Mouse (Mus musculus) stomach, embryonic 15.5 days (tissue): ENCODE results near the gene Relb. TPM values are rescaled to one million over a fixed set of nuclear protein-coding genes. Genes with fewer than 3 reads are reported as not detected.

Experiments used
- ATAC-seq: fragments of 200-750 bp; cut with Nextera tagmentation; 2 replicates; pipeline ENCODE4 v1.8.0; 2017; ENCODE audit warnings: low read depth, moderate number of reproducible peaks, moderate TSS enrichment; ENCODE audit not compliant: insufficient read depth, low FRiP score
- H3K27ac ChIP-seq: fragments of 300-500 bp; sonication (generic); 2 replicates; pipeline ENCODE4 v1.5.1; 2015; ENCODE audit warnings: mild to moderate bottlenecking, inconsistent platforms
- H3K27me3 ChIP-seq: fragments of 300-500 bp; sonication (generic); replicated peaks from 2 replicates; pipeline ENCODE4 v1.6.1; 2015; ENCODE audit warnings: inconsistent platforms
- H3K36me3 ChIP-seq: fragments of 300-500 bp; sonication (generic); 2 replicates; pipeline ENCODE4 v1.6.1; 2015; ENCODE audit warnings: inconsistent platforms
- H3K4me1 ChIP-seq: fragments of 300-500 bp; sonication (generic); 2 replicates; pipeline ENCODE4 v1.6.1; 2015; ENCODE audit warnings: inconsistent platforms
- H3K4me2 ChIP-seq: fragments of 300-500 bp; sonication (generic); 2 replicates; pipeline ENCODE4 v1.6.1; 2015; ENCODE audit warnings: mild to moderate bottlenecking, inconsistent platforms
- H3K4me3 ChIP-seq: fragments of 300-500 bp; sonication (generic); replicated peaks from 2 replicates; pipeline ENCODE4 v1.5.1; 2015; ENCODE audit warnings: inconsistent platforms
- H3K9ac ChIP-seq: fragments of 300-500 bp; sonication (generic); 2 replicates; pipeline ENCODE4 v1.6.1; 2015; ENCODE audit warnings: inconsistent platforms
- H3K9me3 ChIP-seq: fragments of 300-500 bp; sonication (generic); 2 replicates; pipeline ENCODE4 v1.6.1; 2016; ENCODE audit warnings: inconsistent platforms
- WGBS: fragments of 180-500 bp; shearing (Covaris S2); methylation state at CpG from one replicate; pipeline ENCODE4 v1.1.7; 2015; 5-methylcytosine and 5-hydroxymethylcytosine counted together
- polyA plus RNA-seq: library from polyadenylated mRNA; unstranded; fragments of >200 nt; fragmentation: Nextera tagmentation; extraction: Ambion mirVana; gene quantifications from 2 replicates; pipeline ENCODE4 v1.2.1, GENCODE M21; 2015

Gene Relb
- polyA plus RNA-seq, 1 experiment from 2014 or later = 10.1 TPM

DNA sequence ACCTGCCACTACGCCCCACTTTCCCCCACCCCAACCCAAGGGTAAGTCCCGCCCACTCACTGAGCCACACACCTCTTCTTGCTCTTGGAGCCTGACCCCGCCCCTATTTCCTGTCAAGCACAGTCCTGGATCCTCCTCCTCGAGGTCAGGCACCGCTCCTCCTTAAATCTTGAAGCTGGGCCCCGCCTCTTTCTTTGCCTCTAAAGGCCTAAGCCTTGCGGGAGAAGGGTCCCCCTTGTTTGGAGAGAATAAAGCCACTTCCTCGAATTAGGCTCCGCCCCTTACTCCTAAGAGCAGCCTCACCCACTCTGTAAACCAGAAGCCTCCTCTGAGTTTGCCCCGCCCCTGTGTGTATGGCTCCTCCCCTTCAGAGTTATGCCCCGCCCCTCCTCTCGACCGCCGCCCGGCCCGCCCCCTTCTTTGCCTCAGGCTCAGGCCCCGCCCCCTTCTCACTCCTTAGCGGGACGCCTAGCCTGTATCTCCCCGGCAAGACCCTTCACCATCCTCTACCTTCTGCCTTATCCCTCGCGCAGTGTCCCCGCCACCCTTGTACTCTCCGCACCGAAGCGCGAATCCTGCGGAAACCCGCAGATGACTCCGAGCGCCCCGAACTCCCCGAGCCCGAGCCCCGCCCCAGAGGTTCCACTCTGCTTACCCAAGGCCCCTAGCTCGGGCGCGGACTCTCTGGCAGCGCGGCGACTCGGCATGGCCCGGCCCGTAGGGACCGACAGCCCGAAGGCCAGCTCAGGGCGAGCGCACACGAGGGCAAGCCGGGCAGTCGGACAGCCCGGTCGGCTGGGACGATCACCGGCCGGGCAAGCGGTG, 490 bp downstream of the Relb start:
- H3K4me1 ChIP-seq = peaks cover 4% of the 10 kb centered on the region; the same call in 1 of the 2 replicates
- no peaks in the 10 kb centered on the region for H3K27me3 ChIP-seq
- H3K9ac ChIP-seq = peak overlapping the region; percentile 43; the same call in 1 of the 2 replicates
- ATAC-seq = peak; percentile 91
- H3K4me2 ChIP-seq = peak overlapping the region; percentile 95
- H3K9me3 ChIP-seq = no peaks in the 10 kb centered on the region
- WGBS = under 1% methylated on average over 56 of the region's 57 CpGs
- H3K36me3 ChIP-seq = peaks cover 17% of the 10 kb centered on the region
- peak overlapping the region; percentile 89 for H3K4me3 ChIP-seq
- H3K27ac ChIP-seq = peak overlapping the region; percentile 92

DNA sequence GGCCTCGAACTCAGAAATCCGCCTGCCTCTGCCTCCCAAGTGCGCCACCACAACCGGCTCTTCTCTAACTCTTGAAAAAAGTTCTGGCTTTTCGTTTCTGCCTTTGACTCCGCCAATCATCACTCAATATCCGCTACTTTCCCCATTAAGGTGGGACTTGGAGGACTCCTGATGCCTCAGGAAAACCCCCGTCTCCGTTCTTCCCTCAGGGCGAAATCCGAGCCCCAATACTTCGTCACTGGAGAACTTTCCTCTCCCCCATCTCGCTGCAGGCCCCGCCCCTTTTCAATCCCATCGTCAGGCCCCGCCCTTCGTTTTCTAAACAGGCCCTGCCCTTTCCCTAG, 1.1 kb downstream of the Relb start:
- H3K9me3 ChIP-seq = no peaks in the 10 kb centered on the region
- no peak overlapping the region; the same call in 1 of the 2 replicates for H3K9ac ChIP-seq
- peaks cover 4% of the 10 kb centered on the region; the same call in 1 of the 2 replicates for H3K4me1 ChIP-seq
- ATAC-seq = no peak
- H3K27me3 ChIP-seq = no peaks in the 10 kb centered on the region
- H3K36me3 ChIP-seq = peaks cover 11% of the 10 kb centered on the region
- 13% methylated on average over 17 of the region's 17 CpGs for WGBS
- peak overlapping the region; percentile 92 for H3K27ac ChIP-seq
- peak overlapping the region; percentile 95 for H3K4me2 ChIP-seq
- peak overlapping the region; percentile 89 for H3K4me3 ChIP-seq

DNA sequence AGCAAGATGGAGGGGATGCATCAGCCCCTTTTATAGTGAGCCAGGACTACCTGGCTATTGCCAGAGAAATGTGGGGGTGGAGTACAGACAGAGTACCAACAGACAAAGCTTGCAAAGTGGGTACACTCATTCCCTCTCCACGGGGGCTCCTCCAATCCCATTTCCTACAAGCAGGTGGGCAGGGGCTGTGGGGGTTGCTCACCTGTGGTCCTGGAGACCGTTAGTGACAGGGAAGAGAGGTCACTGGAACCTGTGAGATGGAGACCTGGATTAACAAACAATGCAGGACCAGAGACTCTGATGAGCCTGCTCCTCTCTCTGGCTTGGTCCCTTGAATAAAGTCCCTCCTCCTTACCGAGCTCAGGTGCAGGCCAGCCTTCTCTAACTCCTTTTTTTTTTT, 1.5 kb downstream of the Relb start:
- no peak overlapping the region for H3K9ac ChIP-seq
- H3K27me3 ChIP-seq = no peaks in the 10 kb centered on the region
- peak overlapping the region; percentile 89 for H3K4me3 ChIP-seq
- WGBS = 56% methylated on average over 3 of the region's 3 CpGs
- peaks cover 7% of the 10 kb centered on the region; the same call in 1 of the 2 replicates for H3K36me3 ChIP-seq
- peak overlapping the region; percentile 92 for H3K27ac ChIP-seq
- H3K9me3 ChIP-seq = no peaks in the 10 kb centered on the region
- peaks cover 4% of the 10 kb centered on the region; the same call in 1 of the 2 replicates for H3K4me1 ChIP-seq
- H3K4me2 ChIP-seq = peak overlapping the region; percentile 95
- ATAC-seq = no peak

DNA sequence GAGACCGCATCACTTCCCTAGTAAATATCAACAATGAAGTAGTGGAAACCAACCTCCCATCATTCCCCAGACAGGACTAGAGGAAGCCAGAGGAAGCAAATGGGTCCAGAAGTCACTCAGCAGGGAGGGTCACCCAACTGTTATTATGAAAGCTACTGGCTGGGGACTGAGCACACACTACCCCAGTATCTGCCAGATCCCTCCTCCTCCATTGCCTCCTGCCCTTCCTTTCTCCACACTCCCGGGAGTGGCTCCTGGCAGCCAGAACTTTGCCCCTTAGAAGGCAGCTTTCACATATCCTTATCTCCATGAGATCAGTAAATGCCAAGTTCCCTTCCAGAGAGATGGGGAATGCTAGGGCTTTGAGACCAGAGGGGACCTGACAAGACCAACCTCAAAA, 5.8 kb downstream of the Relb start:
- Histone ChIP-seq H3K4me1 (peaks cover 8% of the 10 kb centered on the region), H3K36me3 (no peaks in the 10 kb centered on the region), H3K4me2 (no peak overlapping the region), H3K4me3 (no peak overlapping the region), H3K9ac (no peak overlapping the region), H3K27me3 (no peaks in the 10 kb centered on the region), H3K27ac (no peak overlapping the region), H3K9me3 (no peaks in the 10 kb centered on the region)
- no peak for ATAC-seq
- 59% methylated on average over 2 of the region's 2 CpGs for WGBS

DNA sequence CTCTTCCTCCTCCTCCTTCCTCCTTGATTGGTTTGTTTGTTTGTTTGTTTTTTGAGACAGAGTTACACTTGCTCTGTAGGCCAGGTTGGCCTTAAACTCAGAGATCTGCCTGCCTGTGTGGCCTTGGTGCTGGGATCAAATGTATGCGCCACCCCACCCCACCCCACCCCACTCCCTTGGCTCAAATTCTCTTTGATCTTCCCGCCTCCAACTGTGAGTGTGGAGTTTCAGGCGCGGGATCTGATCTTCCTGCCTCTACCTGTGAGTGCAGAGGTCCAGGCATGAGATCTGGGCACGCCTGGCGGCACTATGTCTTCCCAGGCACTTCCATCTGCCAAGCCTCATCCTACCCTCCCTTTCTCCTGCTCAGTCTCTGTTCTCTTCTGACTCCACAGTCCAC, 7.0 kb downstream of the Relb start:
- Histone ChIP-seq H3K4me2 (no peak overlapping the region), H3K9ac (no peak overlapping the region), H3K9me3 (no peaks in the 10 kb centered on the region), H3K4me3 (no peak overlapping the region), H3K27ac (no peak overlapping the region), H3K4me1 (peaks cover 4% of the 10 kb centered on the region; the same call in 1 of the 2 replicates), H3K27me3 (no peaks in the 10 kb centered on the region), H3K36me3 (no peaks in the 10 kb centered on the region)
- 25% methylated on average over 6 of the region's 6 CpGs for WGBS
- ATAC-seq = no peak

DNA sequence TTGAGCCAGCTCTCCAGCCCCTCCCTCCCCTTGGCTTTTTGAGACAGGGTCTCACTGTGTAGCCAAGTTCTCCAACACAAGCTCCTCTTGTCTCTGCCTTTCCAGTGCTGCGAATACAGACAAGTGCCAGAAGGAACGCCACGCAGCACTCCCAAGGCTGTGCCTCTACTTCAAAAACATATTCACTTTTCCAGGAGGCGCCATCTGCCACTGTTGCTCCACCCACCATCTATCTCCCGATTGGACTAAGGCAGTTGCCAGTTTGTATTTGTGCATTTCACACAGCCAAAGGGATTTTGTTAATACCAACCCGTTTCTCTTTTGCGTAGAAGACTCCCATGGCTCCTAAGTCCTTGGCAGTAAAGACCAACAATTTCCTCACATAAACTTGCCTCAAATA, 8.4 kb downstream of the Relb start:
- peaks cover 4% of the 10 kb centered on the region; the same call in 1 of the 2 replicates for H3K4me1 ChIP-seq
- no peaks in the 10 kb centered on the region for H3K9me3 ChIP-seq
- 92% methylated on average over 7 of the region's 7 CpGs for whole genome bisulfite sequencing
- H3K4me2 ChIP-seq = no peak overlapping the region
- no peaks in the 10 kb centered on the region for H3K27me3 ChIP-seq
- H3K9ac ChIP-seq = no peak overlapping the region
- H3K27ac ChIP-seq = no peak overlapping the region
- no peaks in the 10 kb centered on the region for H3K36me3 ChIP-seq
- H3K4me3 ChIP-seq = no peak overlapping the region
- no peak for ATAC-seq

DNA sequence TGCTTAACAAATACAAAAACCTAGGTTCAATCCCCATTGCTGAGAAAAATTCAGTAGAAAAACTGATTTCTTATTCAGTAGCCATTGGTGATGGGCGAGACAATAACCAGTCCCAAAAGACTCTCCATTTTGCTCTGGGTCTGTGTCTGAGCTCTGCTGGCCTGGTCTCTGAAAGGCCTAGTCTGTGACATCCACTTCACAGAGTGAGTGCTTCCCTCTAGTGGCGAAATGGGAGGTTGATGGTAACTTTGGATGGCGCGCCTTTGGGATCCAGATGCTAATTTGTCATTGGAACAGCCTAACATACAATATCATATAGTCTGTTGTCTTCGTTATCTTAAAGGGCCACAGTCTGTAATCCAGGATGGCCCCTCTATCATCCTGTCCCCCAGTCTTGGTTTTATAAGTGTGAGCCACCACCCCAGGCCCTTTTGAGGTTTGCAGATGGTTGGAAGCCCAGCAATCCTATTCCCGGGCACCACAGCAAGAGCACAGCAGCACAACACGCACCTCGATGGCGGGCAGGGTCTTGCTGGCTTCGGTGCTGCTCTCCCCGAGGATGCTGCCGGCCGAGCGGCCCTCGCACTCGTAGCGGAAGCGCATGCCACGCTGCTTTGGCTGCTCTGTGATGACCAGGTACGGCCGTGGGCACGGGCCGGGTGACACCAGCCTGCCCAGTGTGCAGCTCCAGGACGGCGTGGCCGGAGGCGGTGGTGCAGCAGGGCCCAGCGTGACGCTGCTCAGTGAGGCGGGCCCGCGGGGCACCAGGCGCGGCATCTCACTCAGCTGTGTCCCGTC, 10.0 kb downstream of the Relb start:
- no peaks in the 10 kb centered on the region for H3K27me3 ChIP-seq
- ATAC-seq = peak; percentile 47; the same call in 1 of the 2 replicates
- no peaks in the 10 kb centered on the region for H3K9me3 ChIP-seq
- H3K4me1 ChIP-seq = peaks cover 4% of the 10 kb centered on the region; the same call in 1 of the 2 replicates
- peak overlapping the region; percentile 32 for H3K4me3 ChIP-seq
- WGBS = 11% methylated on average over 35 of the region's 35 CpGs
- no peak overlapping the region for H3K9ac ChIP-seq
- no peaks in the 10 kb centered on the region for H3K36me3 ChIP-seq
- no peak overlapping the region for H3K27ac ChIP-seq
- peak overlapping the region; percentile 60 for H3K4me2 ChIP-seq

DNA sequence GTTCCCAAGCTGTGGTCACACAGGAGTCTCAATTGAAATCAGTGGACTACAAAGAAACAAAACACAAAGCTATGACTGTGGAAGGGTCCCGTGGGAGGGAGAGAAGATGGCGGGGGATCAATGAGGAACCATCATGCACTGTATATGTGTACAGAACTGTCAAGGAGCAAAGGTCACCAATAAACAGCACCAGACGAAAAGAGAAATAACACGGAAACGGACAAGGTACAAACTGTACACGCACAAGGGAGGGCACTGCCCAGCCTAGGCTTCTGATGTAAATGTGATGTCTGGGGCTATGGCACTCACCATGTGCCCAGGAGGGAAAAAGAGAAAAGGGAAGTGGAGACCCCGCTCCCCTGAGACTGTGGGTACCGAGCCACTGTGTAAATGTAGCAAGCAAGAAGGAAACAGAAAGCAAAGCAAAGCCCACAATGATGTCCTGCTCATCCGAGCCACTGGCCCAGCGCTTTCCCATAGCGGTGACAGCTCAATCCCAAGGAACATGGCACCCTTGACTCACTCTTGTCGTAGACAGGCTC, 14.1 kb downstream of the Relb start:
- H3K27me3 ChIP-seq = no peaks in the 10 kb centered on the region

DNA sequence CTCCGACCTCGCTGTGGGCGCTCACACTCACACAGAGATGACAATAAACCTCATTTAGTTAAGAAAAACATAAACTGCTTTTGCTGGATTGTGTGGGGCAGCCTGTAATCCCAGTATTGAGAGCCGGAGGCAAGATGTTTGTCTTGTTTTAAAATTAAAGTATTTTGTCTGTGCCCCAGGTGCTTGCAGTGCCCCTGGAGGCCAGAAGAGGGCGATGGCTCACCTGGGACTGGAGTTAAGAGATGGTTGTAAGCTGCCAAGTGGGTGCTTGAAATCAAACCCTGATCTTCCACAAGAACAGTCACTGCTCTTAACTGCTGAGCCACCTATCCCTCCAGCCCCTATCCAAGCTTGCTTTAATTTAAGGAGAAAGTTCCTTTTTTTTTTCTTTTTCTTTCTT, 18.3 kb downstream of the Relb start:
- WGBS = 81% methylated on average over 5 of the region's 5 CpGs
- H3K4me3 ChIP-seq = no peak overlapping the region
- no peaks in the 10 kb centered on the region for H3K27me3 ChIP-seq
- ATAC-seq = no peak
- H3K9ac ChIP-seq = no peak overlapping the region
- no peaks in the 10 kb centered on the region for H3K9me3 ChIP-seq
- 0 out of 2 replicates have a peak, but pooled peaks cover 5% of the 10 kb centered on the region for H3K36me3 ChIP-seq
- no peak overlapping the region for H3K4me2 ChIP-seq
- H3K4me1 ChIP-seq = no peaks in the 10 kb centered on the region
- H3K27ac ChIP-seq = no peak overlapping the region

More for the DNA sequence above, 14.1 kb downstream of the Relb start:
- Histone ChIP-seq H3K27ac (no peak overlapping the region), H3K36me3 (0 out of 2 replicates have a peak, but pooled peaks cover 5% of the 10 kb centered on the region), H3K4me3 (no peak overlapping the region), H3K4me2 (no peak overlapping the region), H3K9me3 (no peaks in the 10 kb centered on the region), H3K9ac (no peak overlapping the region), H3K4me1 (peaks cover 4% of the 10 kb centered on the region; the same call in 1 of the 2 replicates)
- no peak for ATAC-seq
- 80% methylated on average over 12 of the region's 12 CpGs for WGBS

DNA sequence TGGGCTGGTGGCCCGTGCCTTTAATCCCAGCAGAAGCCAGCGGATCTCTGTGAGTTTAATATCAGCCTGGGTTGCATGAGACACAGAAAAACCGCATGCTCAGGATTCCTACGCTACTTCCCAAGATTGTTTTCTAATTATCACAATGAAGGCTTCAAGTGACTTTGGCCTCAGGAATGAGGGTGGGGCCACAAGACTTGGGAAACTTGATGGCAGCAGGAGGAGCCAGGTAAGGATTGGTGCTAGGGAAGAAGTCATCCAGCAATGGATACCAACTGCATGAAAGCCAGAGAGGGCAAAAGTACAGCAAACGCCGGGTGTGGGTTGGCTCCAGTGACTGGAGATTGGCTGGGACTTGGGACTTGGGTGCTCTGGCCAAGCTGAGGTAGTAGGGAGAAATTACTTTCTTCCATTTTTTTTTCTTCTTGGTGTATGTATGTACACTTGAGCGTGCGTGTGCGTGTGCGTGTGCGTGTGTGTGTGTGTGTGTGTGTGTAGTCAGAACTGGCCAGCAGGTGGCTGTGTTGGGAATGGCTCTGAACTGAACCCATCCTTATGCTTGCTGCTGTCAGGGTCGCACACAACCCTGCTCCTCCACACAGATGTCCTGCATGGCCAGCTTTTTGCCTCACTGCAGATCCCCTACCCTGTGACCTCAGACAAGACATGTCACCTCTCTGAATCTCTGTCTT, 19.5 kb downstream of the Relb start:
- no peaks in the 10 kb centered on the region for H3K27me3 ChIP-seq
- WGBS = 86% methylated on average over 12 of the region's 12 CpGs
- H3K9me3 ChIP-seq = no peaks in the 10 kb centered on the region
- no peaks in the 10 kb centered on the region for H3K4me1 ChIP-seq
- H3K36me3 ChIP-seq = 0 out of 2 replicates have a peak, but pooled peaks cover 5% of the 10 kb centered on the region
- H3K9ac ChIP-seq = no peak overlapping the region
- no peak overlapping the region for H3K4me2 ChIP-seq
- H3K27ac ChIP-seq = no peak overlapping the region
- no peak overlapping the region for H3K4me3 ChIP-seq
- no peak for ATAC-seq

DNA sequence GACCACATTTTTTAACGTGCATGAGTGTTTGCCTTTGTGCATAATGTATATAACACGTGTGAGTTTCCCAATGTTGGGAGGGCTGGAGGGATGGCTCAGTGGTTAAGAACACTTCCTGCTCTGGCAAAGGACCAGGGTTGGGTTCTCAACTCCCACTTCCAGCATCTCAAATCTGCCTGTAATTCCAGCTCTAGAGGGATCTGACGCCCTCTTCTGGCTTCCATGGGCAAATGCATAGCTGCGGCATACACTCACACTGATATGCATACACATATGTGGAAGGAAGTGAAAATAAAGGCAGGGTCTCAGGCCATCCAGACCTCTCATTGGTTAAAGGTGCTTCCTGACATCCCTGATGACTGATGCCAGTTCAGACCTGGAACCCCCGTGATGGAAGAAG, 21.9 kb downstream of the Relb start:
- no peak overlapping the region for H3K4me3 ChIP-seq
- no peak overlapping the region for H3K27ac ChIP-seq
- ATAC-seq = no peak
- no peak overlapping the region for H3K9ac ChIP-seq
- H3K4me2 ChIP-seq = no peak overlapping the region
- peaks cover 15% of the 10 kb centered on the region for H3K4me1 ChIP-seq
- WGBS = 77% methylated on average over 5 of the region's 5 CpGs
- no peaks in the 10 kb centered on the region for H3K27me3 ChIP-seq
- 0 out of 2 replicates have a peak, but pooled peaks cover 5% of the 10 kb centered on the region for H3K36me3 ChIP-seq
- H3K9me3 ChIP-seq = no peaks in the 10 kb centered on the region
